Mouse (Mus musculus) gastrocnemius, postnatal 14 days (tissue): Measurements from ENCODE around the gene 1110051M20Rik. TPM values are rescaled to one million over a fixed set of nuclear protein-coding genes. Genes with fewer than 3 reads are reported as not detected.

Source experiments
- DNase-seq: peaks from one replicate; pipeline ENCODE4 v3.0.0; 2021; ENCODE audit warnings: mixed read lengths
- intact Hi-C: fragments of 180-260 bp; cut with DNase I; formaldehyde crosslinking; loops from one replicate; pipeline ENCODE4 v1.15.1; 2025; ENCODE audit warnings: low total_unique reads
- total RNA-seq, 2 experiments: library from RNA; stranded (reverse); gene quantifications; 2 replicates each; pipeline ENCODE4 v1.2.3; 2021

1110051M20Rik gene
- total RNA-seq, 2 experiments from 2014 or later: 11.3 to 13.2 TPM

GRCm38 (mm10) chr2:91322490-91322889 lies 122.0 kb downstream of the 1110051M20Rik start:
- intact Hi-C loops: no loop called here
- no peak for DNase-seq

GRCm38 (mm10) chr2:91321923-91322322 lies 122.6 kb downstream of the 1110051M20Rik start:
- intact Hi-C loops: no loop called here
- DNase-seq: no peak

- intact Hi-C loops: no loop called here
Measured at GRCm38 (mm10) chr2:91320559-91321529, 123.7 kb downstream of the 1110051M20Rik start.

GRCm38 (mm10) chr2:91314184-91314583 lies 130.3 kb downstream of the 1110051M20Rik start:
- intact Hi-C loops: no loop called here
- no peak for DNase-seq

More at GRCm38 (mm10) chr2:91320559-91321529, 123.7 kb downstream of the 1110051M20Rik start:
- no peak for DNase-seq

- intact Hi-C loops: no loop called here
- no peak for DNase-seq
Measured at GRCm38 (mm10) chr2:91312578-91313311, 131.8 kb downstream of the 1110051M20Rik start.

GRCm38 (mm10) chr2:91309546-91309945 lies 135.0 kb downstream of the 1110051M20Rik start:
- intact Hi-C loops: loop anchor here (10.0 kb wide), 1 partner anchor 45 kb away; no protein-coding TSS in a partner anchor
- DNase-seq: no peak

- intact Hi-C loops: loop anchor here (10.0 kb wide), 1 partner anchor 46 kb away; no protein-coding TSS in a partner anchor
- DNase-seq: no peak
Measured at GRCm38 (mm10) chr2:91308680-91309079, 135.8 kb downstream of the 1110051M20Rik start.

GRCm38 (mm10) chr2:91306589-91306988 lies 137.9 kb downstream of the 1110051M20Rik start:
- no peak for DNase-seq
- intact Hi-C loops: loop anchor here (10.0 kb wide), 1 partner anchor 48 kb away; no protein-coding TSS in a partner anchor

- DNase-seq: no peak
- intact Hi-C loops: loop anchor here (10.0 kb wide), 1 partner anchor 49 kb away; no protein-coding TSS in a partner anchor
Measured at GRCm38 (mm10) chr2:91305926-91306325, 138.6 kb downstream of the 1110051M20Rik start.

- intact Hi-C loops: loop anchor here (10.0 kb wide), 1 partner anchor 52 kb away; no protein-coding TSS in a partner anchor
- no peak for DNase-seq
Measured at GRCm38 (mm10) chr2:91302845-91303244, 141.7 kb downstream of the 1110051M20Rik start.

GRCm38 (mm10) chr2:91301836-91302235 lies 142.7 kb downstream of the 1110051M20Rik start:
- intact Hi-C loops: loop anchor here (10.0 kb wide), 1 partner anchor 53 kb away; no protein-coding TSS in a partner anchor
- DNase-seq: no peak

GRCm38 (mm10) chr2:91300784-91301183 lies 143.7 kb downstream of the 1110051M20Rik start:
- DNase-seq: no peak
- intact Hi-C loops: loop anchor here (10.0 kb wide), 1 partner anchor 54 kb away; no protein-coding TSS in a partner anchor

- intact Hi-C loops: no loop called here
- peak; percentile 23 for DNase-seq
Measured at GRCm38 (mm10) chr2:91299156-91299555, 145.3 kb downstream of the 1110051M20Rik start.

GRCm38 (mm10) chr2:91295895-91296294 lies 148.6 kb downstream of the 1110051M20Rik start:
- no peak for DNase-seq
- intact Hi-C loops: no loop called here

- DNase-seq: no peak
- intact Hi-C loops: no loop called here
Measured at GRCm38 (mm10) chr2:91294226-91294625, 150.3 kb downstream of the 1110051M20Rik start.

- peak; percentile 77 for DNase-seq
- intact Hi-C loops: no loop called here
Measured at GRCm38 (mm10) chr2:91291197-91292007, 153.1 kb downstream of the 1110051M20Rik start.

- intact Hi-C loops: loop anchor here (2.0 kb wide), 1 partner anchor 195 kb away; no protein-coding TSS in a partner anchor
- DNase-seq: no peak
Measured at GRCm38 (mm10) chr2:91287563-91287962, 156.9 kb downstream of the 1110051M20Rik start.

- peak; percentile 83 for DNase-seq
- intact Hi-C loops: loop anchor here (2.0 kb wide), 1 partner anchor 197 kb away; no protein-coding TSS in a partner anchor
Measured at GRCm38 (mm10) chr2:91285885-91286505, 158.5 kb downstream of the 1110051M20Rik start.
